Mouse (Mus musculus): Measurements from ENCODE around the gene Ctnnb1.

DNA sequence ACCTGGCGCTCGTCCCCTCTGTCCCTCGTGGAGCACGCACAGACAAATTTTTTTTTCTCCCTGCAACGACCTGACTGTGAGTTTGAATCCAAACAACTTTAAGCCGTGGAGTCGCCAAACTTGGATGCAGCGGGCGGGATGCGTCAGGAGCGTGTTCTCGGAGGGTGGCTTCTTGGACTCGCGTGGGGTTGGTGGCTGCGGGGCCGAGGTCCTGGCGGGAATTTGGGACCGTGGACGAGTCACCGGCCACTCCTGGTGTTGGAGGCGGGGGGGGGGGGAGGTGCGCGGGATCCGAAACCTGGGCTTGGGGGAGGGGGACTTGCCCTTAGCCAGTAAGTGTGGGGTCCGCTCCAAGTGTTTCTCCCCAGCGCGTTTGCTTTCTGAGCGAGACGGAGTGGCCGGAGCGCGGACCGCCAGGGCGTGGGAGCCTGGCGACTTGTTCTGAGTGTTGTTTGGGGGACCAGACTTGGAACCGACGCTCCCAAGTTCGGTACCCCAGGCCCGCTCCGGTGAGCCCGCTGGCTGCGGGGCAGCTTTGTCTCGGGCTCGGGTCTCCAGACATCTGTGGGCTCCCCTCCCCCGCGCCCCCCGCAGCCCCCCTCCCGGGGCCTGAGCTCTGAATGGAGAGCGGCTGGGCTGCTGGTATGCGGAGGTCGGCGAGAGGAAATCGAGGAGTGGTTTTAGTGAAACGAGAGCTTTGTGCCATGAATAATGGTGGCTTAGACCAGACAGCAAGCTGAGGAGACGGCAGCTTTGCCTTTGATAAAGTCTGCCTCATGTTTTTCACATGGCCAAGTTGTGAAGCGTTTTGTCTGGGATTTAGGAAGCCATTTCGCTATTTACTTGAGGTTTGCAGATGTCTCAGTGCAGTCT lies 5.1 kb downstream of the Ctnnb1 start:
- TF ChIP-seq GATA1 (IDR thresholded peaks at IDR 0.05; ENCODE audit: borderline replicate concordance, low read length) (no peak), FLI1 (IDR thresholded peaks at IDR 0.05; ENCODE audit: low read length) (no peak)

Measured in megakaryocyte, embryonic 14.5 days (primary cell).